Mouse (Mus musculus) neural tube, embryonic 14.5 days (tissue): ENCODE data around the gene Slf2. TPM values are rescaled to one million over a fixed set of nuclear protein-coding genes. Genes with fewer than 3 reads are reported as not detected.

Experiments used
- ATAC-seq: fragments of 200-750 bp; cut with Nextera tagmentation; 2 replicates; pipeline ENCODE4 v1.8.0; 2017; ENCODE audit warnings: low read depth, mild to moderate bottlenecking, moderate TSS enrichment, moderate library complexity
- H3K27ac ChIP-seq: fragments of 300-500 bp; sonication (generic); 2 replicates; pipeline ENCODE4 v1.5.1; 2014; ENCODE audit warnings: low read depth, mild to moderate bottlenecking, control low read depth, low read length, moderate library complexity, mixed read lengths
- H3K27me3 ChIP-seq: fragments of 300-500 bp; sonication (generic); 2 replicates; pipeline ENCODE4 v1.6.1; 2014; ENCODE audit warnings: low read length; ENCODE audit not compliant: control insufficient read depth, insufficient read depth
- H3K36me3 ChIP-seq: fragments of 300-500 bp; sonication (generic); 2 replicates; pipeline ENCODE4 v1.6.1; 2014; ENCODE audit warnings: low read length, mixed read lengths; ENCODE audit not compliant: control insufficient read depth, insufficient read depth
- H3K4me1 ChIP-seq: fragments of 300-500 bp; sonication (generic); 2 replicates; pipeline ENCODE4 v1.6.1; 2014; ENCODE audit warnings: low read length; ENCODE audit not compliant: control insufficient read depth, insufficient read depth
- H3K4me2 ChIP-seq: fragments of 300-500 bp; sonication (generic); 2 replicates; pipeline ENCODE4 v1.6.1; 2014; ENCODE audit warnings: mild to moderate bottlenecking, low read depth, low read length, control low read depth
- H3K4me3 ChIP-seq: fragments of 300-500 bp; sonication (generic); 2 replicates; pipeline ENCODE4 v1.5.1; 2014; ENCODE audit warnings: low read depth, low read length, control low read depth, mixed read lengths
- H3K9ac ChIP-seq: fragments of 300-500 bp; sonication (generic); replicated peaks from 2 replicates; pipeline ENCODE4 v1.6.1; 2014; ENCODE audit warnings: low read depth, mild to moderate bottlenecking, control low read depth, low read length, mixed read lengths
- H3K9me3 ChIP-seq: fragments of 300-500 bp; sonication (generic); 2 replicates; pipeline ENCODE4 v1.6.1; 2016; ENCODE audit warnings: low read length; ENCODE audit not compliant: control insufficient read depth
- WGBS: fragments of 180-500 bp; shearing (Covaris S2); extraction: QIAGEN DNeasy Blood & Tissue Kit; methylation state at CpG from one replicate; pipeline ENCODE4 v1.1.7; 2014; 5-methylcytosine and 5-hydroxymethylcytosine counted together
- polyA plus RNA-seq: library from polyadenylated mRNA; unstranded; fragments of >200 nt; fragmentation: Nextera tagmentation; extraction: Ambion mirVana; gene quantifications from 2 replicates; pipeline ENCODE4 v1.2.1, GENCODE M21; 2014

The Slf2 gene
- polyA plus RNA-seq, 1 experiment from 2014 or later = 41.5 TPM

DNA sequence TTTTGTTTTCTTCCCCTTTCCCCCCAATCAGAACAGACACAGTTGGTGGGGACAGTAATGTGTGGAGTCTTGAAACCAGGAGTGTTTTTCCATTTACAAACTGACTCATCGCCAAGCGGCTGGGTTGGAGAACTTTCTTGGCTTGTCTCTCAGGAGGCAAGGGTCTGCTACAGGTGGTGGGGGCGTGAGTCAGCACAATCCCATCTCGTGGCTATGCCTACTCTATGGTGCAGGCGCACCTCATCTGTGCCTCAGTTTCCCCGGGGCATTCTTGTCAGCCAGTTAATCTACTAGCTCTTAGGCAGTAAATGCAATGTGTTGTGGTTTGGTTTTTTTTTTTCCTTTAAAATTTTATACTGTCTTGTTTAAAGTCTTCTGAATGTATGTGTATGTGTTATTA lies 52.4 kb downstream of the Slf2 start:
- no peak overlapping the region for H3K4me3 ChIP-seq
- WGBS = 91% methylated on average over 6 of the region's 6 CpGs
- peaks cover 18% of the 10 kb centered on the region for H3K36me3 ChIP-seq
- H3K4me2 ChIP-seq = no peak overlapping the region
- no peaks in the 10 kb centered on the region for H3K4me1 ChIP-seq
- H3K9me3 ChIP-seq = no peaks in the 10 kb centered on the region
- H3K27me3 ChIP-seq = no peaks in the 10 kb centered on the region
- no peak for ATAC-seq
- H3K9ac ChIP-seq = no peak overlapping the region
- H3K27ac ChIP-seq = no peak overlapping the region

DNA sequence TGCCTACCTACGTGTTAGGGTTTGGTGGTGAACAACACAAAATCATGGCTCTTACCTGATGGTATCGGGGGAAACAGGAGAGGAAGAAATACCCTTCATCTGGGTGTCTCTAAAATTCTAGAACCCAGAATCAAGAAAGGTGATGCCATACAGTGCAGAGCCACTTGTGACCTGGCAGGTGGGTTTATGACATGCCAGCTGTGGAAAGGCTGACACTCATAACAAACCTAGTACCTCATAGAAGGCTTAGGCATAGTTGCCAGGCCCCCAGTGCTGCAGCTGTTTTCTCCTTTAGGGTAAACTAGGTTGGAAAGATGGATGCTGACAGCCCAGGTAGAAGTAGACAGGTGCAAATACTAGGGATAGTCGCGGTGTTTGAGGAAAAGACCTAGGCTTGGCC lies 53.5 kb downstream of the Slf2 start:
- Histone ChIP-seq H3K4me1 (no peaks in the 10 kb centered on the region), H3K27me3 (no peaks in the 10 kb centered on the region), H3K36me3 (peaks cover 17% of the 10 kb centered on the region), H3K27ac (no peak overlapping the region), H3K9ac (no peak overlapping the region), H3K4me3 (no peak overlapping the region), H3K9me3 (no peaks in the 10 kb centered on the region), H3K4me2 (no peak overlapping the region)
- ATAC-seq = no peak
- 93% methylated on average over 4 of the region's 4 CpGs for WGBS

DNA sequence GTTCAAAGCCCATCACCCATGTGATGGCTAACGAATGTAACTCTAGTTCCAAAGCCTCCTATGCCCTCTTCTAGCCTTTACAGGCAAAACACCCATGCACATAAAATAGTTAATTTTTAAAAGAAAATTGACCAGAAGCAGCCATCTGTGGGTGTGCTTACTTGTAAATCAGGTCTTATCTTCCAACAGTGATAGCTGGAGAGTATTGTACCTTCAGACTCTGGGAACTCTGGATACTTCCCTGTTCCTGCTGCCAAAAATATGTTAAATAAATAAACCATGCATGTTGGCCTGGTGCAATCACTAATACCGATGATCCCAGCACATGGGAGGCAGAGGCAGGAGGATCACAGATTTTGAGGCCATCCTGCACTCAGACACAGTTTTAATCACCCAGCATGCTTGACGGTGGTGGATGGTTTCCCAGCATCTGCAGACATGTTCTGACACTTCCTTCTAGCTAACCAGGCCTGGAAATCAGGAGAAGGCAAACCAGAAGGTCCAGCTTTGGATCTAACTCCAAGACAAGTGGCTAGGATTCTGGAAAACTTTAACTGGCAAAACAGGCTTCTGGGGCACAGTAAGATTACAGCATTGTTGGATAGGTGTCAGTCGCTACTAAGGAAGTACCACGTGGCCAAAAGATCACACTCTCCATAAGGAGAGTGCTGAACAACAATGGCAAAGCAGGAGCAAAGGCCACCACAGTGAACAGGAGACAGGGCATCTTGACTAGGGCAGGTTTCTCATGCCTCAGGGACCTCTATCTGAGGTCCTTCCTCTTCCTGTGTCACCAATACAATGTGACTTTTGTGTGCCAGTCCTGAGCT lies 54.4 kb downstream of the Slf2 start:
- no peak overlapping the region for H3K4me3 ChIP-seq
- WGBS = 76% methylated on average over 5 of the region's 5 CpGs
- no peak overlapping the region for H3K27ac ChIP-seq
- H3K4me2 ChIP-seq = no peak overlapping the region
- H3K4me1 ChIP-seq = peaks cover 3% of the 10 kb centered on the region; the same call in 1 of the 2 replicates
- ATAC-seq = no peak
- H3K36me3 ChIP-seq = peaks cover 13% of the 10 kb centered on the region
- H3K9me3 ChIP-seq = no peaks in the 10 kb centered on the region
- H3K9ac ChIP-seq = no peak overlapping the region
- H3K27me3 ChIP-seq = no peaks in the 10 kb centered on the region

DNA sequence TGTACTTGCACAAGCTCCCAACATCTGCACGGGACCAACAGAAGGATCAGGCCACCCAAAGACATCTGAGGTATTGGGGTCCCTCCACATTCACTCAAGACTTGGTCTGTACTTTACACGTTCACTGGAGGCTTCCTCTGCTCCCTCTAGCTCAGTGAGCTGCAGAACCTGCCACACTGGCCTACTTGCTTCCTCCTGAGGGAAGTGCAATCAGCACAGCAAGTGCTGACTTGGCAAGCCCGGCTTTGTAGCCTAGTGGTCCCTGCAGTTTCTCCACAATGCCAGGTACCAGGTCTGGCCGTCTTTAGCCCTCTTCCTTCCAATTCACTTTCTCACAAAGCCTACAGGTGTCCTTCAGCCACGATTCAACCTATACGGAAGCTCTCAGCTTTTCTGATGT lies 56.1 kb downstream of the Slf2 start:
- Histone ChIP-seq H3K4me3 (no peak overlapping the region), H3K4me1 (peaks cover 10% of the 10 kb centered on the region; the same call in 1 of the 2 replicates), H3K9me3 (no peaks in the 10 kb centered on the region), H3K9ac (no peak overlapping the region), H3K4me2 (no peak overlapping the region), H3K27me3 (no peaks in the 10 kb centered on the region), H3K27ac (no peak overlapping the region), H3K36me3 (no peaks in the 10 kb centered on the region)
- 72% methylated on average over 6 of the region's 6 CpGs for WGBS
- ATAC-seq = no peak

DNA sequence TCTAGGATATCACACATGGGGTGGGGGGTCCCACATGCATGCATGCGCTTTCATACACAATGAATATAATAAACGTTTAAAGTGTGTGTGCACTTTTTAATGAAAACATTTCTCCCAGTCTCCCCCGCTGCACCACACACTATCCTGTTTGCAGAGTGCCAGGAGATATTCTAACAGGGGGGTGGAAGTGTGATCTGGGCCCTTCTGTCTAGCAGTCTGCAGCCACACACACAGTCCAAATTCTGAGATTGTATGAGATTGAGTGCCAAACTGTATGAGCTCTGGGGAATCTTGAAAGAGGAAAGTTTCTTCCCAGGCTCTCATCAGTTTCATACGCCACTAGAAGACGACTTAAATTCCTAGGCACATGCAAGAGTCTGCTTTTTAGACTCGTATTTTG lies 56.9 kb downstream of the Slf2 start:
- no peak for ATAC-seq
- 67% methylated on average over 6 of the region's 6 CpGs for WGBS
- no peak overlapping the region for H3K4me3 ChIP-seq
- H3K4me1 ChIP-seq = peaks cover 10% of the 10 kb centered on the region; the same call in 1 of the 2 replicates
- H3K9ac ChIP-seq = no peak overlapping the region
- H3K9me3 ChIP-seq = no peaks in the 10 kb centered on the region
- 0 out of 2 replicates have a peak, but pooled peaks cover 8% of the 10 kb centered on the region for H3K36me3 ChIP-seq
- H3K27ac ChIP-seq = no peak overlapping the region
- H3K4me2 ChIP-seq = no peak overlapping the region
- H3K27me3 ChIP-seq = no peaks in the 10 kb centered on the region

DNA sequence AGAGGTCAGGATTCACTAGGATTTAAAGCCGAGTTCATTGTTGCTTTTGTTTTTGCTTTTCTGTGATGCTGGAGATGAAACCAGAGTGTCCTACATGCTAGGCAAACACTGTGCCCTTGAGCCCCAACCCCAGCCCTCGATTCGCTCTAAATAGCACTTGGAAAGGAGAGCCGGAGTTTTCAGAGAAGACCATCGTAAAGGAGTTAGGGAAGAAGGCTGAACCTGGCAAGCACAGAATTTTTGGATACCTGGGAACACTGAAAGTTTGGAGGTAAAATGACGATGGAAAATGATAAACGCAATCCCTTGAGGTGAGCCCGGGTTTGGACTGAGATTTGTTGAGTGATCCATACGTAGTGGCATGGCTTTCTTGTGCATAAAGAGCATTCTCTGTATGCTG lies 57.4 kb downstream of the Slf2 start:
- Histone ChIP-seq H3K27ac (no peak overlapping the region), H3K4me1 (peaks cover 10% of the 10 kb centered on the region; the same call in 1 of the 2 replicates), H3K9ac (peak overlapping the region; percentile 86; the same call in 1 of the 2 replicates), H3K36me3 (0 out of 2 replicates have a peak, but pooled peaks cover 11% of the 10 kb centered on the region), H3K4me2 (peak overlapping the region; percentile 66), H3K27me3 (no peaks in the 10 kb centered on the region), H3K9me3 (no peaks in the 10 kb centered on the region), H3K4me3 (peak overlapping the region; percentile 80)
- 0 out of 2 replicates have a peak, but pooled peaks have one; percentile 0 for ATAC-seq
- 23% methylated on average over 9 of the region's 9 CpGs for WGBS

DNA sequence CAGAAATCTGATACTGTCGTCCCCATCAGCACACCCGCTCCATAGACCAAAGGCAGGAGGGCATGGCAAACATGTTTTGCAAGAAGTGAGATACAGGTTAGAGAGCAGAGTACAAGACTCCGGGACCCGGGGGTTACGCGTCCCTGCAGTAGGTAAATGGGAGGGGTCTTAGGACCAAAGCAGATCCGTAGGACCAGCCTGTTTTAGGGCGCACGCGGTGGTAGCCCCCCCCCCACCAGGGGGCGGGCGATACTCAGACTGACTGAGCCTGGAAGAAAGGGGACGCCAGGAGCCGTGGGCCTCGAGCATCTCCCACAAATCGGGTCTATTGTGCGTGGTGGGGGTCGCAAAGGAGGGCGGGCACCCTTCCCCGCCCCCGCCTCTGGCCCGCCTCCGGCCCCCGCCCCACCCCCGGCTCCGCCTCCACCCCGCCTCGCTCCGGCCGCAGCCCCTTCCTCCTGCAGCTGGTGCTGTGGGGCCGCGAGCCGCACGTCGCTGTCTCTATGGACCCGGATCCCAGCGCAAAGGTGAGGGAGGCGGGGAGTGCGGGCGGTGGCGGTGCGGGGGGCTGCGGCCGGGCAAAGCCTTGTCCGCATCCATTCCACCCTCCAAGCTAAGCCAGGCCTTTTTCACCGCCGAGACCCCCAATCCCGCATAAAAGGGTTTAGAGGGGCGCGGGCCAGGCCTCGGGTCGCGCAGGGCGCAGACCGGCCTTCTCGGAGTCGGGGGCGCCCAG lies 58.0 kb downstream of the Slf2 start, which contains the start of gene Sema4g:
Gene Sema4g (plus strand): TSS at position 271 of the 736 bp plus-strand sequence.
- Histone ChIP-seq H3K27me3 (no peaks in the 10 kb centered on the region), H3K4me3 (peak within 1 kb of the TSS; percentile 80), H3K4me2 (peak within 1 kb of the TSS; percentile 66), H3K27ac (peak within 1 kb of the TSS; percentile 64), H3K4me1 (peaks cover 10% of the 10 kb centered on the region; the same call in 1 of the 2 replicates), H3K9me3 (no peaks in the 10 kb centered on the region), H3K36me3 (0 out of 2 replicates have a peak, but pooled peaks cover 17% of the 10 kb centered on the region), H3K9ac (peak within 1 kb of the TSS; percentile 86)
- ATAC-seq = peak; percentile 77
- under 1% methylated on average over 41 of the region's 58 CpGs for WGBS

DNA sequence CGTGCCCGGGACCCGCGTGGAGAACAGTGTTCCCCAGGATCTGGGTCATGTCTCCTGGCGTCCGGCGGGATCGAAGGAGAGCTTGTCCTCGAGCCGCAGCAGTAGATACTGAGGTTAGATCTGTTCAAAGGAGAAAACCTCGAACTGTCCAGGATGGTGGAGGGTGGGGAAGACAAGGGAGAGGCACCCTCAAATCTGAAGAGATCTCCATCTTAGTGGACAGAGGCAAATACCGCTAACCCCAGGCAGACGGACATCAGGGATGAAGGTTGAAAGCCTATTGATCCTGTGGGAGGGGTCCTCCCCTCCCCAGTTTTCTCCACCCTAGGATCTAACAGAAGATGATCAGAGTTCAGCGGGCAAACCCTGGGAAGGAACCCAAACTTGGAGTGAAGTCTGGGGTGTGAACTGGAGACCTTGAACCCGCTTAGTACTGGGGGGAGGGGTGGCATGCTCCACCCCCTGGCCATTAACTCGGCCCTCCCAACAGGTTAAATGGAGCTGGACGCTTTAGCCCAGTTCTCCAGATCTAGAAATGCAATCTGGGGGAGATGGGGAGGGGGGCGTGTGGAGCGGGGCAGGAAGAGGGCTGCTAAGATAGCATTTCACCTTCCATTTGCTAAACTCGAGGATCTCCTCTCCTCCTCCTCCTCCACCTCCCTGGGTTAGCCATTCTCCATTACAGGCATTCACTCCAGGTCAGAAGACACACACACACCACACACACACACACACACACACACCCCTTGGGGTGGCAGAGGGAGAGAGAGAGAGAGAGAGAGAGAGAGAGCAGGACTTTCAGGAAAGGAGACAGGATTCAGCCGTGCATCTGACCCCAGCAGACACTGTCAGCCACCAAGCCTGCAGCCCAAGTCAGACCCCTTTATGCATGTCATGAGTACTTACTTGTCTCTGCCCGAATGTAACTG lies 58.9 kb downstream of the Slf2 start:
- Histone ChIP-seq H3K4me3 (peak overlapping the region; percentile 80), H3K4me1 (peaks cover 10% of the 10 kb centered on the region; the same call in 1 of the 2 replicates), H3K9me3 (no peaks in the 10 kb centered on the region), H3K27ac (peak overlapping the region; percentile 64; the same call in 1 of the 2 replicates), H3K27me3 (no peaks in the 10 kb centered on the region), H3K4me2 (peak overlapping the region; percentile 66), H3K36me3 (0 out of 2 replicates have a peak, but pooled peaks cover 20% of the 10 kb centered on the region), H3K9ac (peak overlapping the region; percentile 86)
- WGBS = 5% methylated on average over 22 of the region's 22 CpGs
- ATAC-seq = peak; percentile 24
